Mouse (Mus musculus) small intestine, adult 2 months (tissue): ENCODE data around the gene Ncaph. TPM values are rescaled to one million over a fixed set of nuclear protein-coding genes. Genes with fewer than 3 reads are reported as not detected.
"Not testable (repeated sequence)": the region's sequence is repeated elsewhere in the genome, so short reads cannot be mapped to it uniquely, and the experiment has no call there.

Experiments
- H3K27ac ChIP-seq: fragments of 200-500 bp; 2 replicates; pipeline ENCODE4 v1.5.1; 2012; ENCODE audit warnings: low read depth, low read length, control low read depth, inconsistent platforms; ENCODE audit not compliant: insufficient read depth
- H3K27me3 ChIP-seq: fragments of 200-500 bp; 2 replicates; pipeline ENCODE4 v1.6.1; 2012; ENCODE audit warnings: mild to moderate bottlenecking, moderate library complexity, low read length, inconsistent platforms; ENCODE audit not compliant: control insufficient read depth, insufficient read depth
- H3K36me3 ChIP-seq: fragments of 200-500 bp; 2 replicates; pipeline ENCODE4 v1.6.1; 2012; ENCODE audit warnings: mild to moderate bottlenecking, low read length, control low read depth, inconsistent platforms; ENCODE audit not compliant: control insufficient read depth, insufficient read depth
- H3K4me1 ChIP-seq: fragments of 200-500 bp; 2 replicates; pipeline ENCODE4 v1.6.1; 2012; ENCODE audit warnings: low read length, inconsistent platforms, mixed read lengths; ENCODE audit not compliant: control insufficient read depth, insufficient read depth, insufficient read length
- H3K4me3 ChIP-seq: fragments of 200-500 bp; 2 replicates; pipeline ENCODE4 v1.5.1; 2012; ENCODE audit warnings: low read depth, mild to moderate bottlenecking, control low read depth, inconsistent platforms, low read length, moderate library complexity
- CTCF ChIP-seq: fragments of 200-500 bp; IDR thresholded peaks from 2 replicates; pipeline ENCODE4 v1.5.1; 2012; ENCODE audit warnings: low read depth, mild to moderate bottlenecking, control low read depth, inconsistent platforms, low read length, moderate library complexity, mixed read lengths; ENCODE audit not compliant: insufficient replicate concordance, insufficient read length; ENCODE audit errors: extremely low read depth
- POLR2A ChIP-seq: fragments of 200-500 bp; IDR thresholded peaks from 2 replicates; pipeline ENCODE4 v1.6.1; 2012; ENCODE audit warnings: low read depth, mild to moderate bottlenecking, control low read depth, inconsistent platforms, low read length, moderate library complexity
- WGBS: fragments of 180-500 bp; shearing (Covaris S2); methylation state at CpG from one replicate; pipeline ENCODE4 v1.1.7; 2018; 5-methylcytosine and 5-hydroxymethylcytosine counted together
- polyA plus RNA-seq: library from polyadenylated mRNA; depleted of rRNA; stranded (reverse); fragments of >200 nt; gene quantifications from 2 replicates; pipeline ENCODE4 v1.2.3, GENCODE M21; 2012; rRNA removed

The Ncaph gene
- polyA plus RNA-seq, result 0.86 and 2.2 TPM in 2 replicates

DNA sequence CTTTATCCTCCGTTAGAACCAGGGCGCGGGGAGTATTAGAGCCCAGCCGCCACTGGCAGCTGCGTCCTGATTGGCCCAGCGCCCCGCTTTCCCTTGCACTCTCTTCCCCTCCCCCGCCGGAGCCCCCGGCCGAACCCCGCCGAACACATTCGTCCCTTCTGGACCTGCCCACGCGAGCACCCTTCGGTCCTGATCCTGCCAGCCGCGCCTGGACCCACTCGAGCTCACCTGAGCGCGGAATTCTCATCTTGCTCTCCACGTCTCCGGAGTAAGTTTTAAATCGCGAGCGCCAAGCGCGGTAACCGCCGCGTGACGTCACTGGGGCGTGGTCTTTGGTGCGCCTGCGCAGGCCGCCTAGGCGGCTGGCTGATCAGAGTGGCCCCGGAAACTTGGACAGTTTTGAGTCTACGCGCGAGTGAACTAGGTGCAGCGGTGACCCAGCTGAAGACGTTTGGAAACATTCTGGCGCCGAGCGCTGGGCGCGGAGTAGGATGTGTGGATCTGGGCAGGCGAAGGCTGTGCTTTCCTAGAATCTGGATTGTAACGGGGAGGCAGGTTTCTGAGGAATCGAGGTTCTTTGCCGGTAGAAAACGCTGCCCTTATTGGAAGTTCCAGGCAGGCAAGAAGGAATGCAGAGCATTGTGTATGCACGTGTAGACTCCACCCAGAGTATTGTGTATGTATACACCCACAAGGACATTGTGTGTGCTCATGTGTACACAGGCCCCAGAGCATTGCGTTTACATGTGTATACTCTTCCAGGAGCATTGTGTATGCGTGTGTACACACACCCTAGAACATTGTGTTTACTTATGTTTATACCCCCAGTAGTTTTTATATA lies at the start of gene Ncaph:
Gene Ncaph (minus strand): TSS at position 334 of the 841 bp plus-strand sequence.
- Histone ChIP-seq H3K4me1 (peaks cover 11% of the 10 kb centered on the region; the same call in 1 of the 2 replicates), H3K27ac (peak within 1 kb of the TSS; percentile 88), H3K36me3 (no peaks in the 10 kb centered on the region), H3K27me3 (no peaks in the 10 kb centered on the region), H3K4me3 (peak within 1 kb of the TSS; percentile 91)
- no peak for TF ChIP-seq CTCF
- TF ChIP-seq POLR2A, result peak; percentile 93
- WGBS, result 1% methylated on average over 57 of the region's 57 CpGs

DNA sequence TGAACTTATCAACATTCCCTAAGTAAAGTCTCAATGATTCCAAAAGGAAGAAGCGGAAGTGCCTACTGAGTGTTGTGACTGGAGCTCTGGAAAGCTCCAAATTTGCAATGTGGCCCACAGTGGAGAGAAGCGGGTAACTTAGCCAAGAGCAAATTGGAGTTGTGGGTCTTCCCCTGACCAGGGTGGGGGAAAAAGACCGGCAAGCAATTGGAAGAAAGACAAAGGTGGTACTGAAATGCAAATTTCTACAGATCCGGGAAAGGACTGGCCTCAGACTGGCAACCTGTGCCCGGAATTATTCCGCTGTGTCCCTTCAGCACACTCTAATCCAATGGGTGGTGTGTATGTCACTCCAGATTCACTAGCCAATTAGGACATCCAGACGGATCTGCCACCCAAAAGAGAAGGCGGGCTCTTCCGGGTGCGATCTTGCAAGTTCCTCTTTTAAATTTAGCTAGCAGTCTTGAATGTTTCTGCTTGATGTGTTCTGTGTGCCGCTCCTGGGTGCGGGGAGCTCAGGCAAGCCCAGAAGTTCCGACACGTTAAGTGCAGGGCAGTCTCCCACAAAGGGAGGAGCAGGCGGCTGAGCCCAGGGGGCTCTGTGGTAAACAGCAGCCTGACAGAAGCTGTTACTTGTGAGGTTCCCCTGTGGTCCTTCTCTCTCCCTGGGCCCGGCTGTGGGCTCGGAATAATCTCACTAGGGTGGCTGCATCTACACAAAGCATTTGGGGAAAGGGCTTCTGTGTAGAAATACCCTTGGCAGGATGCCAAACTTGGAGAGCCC lies 49.0 kb upstream of the Ncaph start:
- TF ChIP-seq CTCF (no peak), POLR2A (peak; percentile 41; the same call in 1 of the 2 replicates)
- Histone ChIP-seq H3K4me1 (no peaks in the 10 kb centered on the region), H3K27ac (peak overlapping the region; percentile 54), H3K4me3 (peak overlapping the region; percentile 87), H3K27me3 (no peaks in the 10 kb centered on the region), H3K36me3 (no peaks in the 10 kb centered on the region)
- WGBS, result 3% methylated on average over 17 of the region's 17 CpGs

DNA sequence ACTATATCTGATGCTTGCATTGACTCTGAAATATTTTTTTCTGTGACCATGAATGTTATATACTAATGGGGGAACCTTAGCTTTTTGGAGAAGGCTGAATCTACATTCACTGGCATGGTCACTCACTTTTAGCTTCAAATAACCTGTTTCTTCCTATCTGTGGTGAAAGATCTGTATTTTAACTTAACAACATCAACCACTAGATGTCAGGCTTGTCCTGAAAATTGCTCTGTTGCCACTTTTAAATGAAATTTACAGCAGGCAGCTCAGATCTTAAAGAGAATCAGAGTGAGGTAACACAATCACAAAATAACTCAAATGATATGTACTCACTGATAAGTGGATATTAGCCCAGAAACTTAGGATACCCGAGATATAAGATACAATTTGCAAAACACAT lies 32.5 kb upstream of the Ncaph start:
- 6% methylated on average over 1 of the region's 1 CpGs for WGBS
- not testable (repeated sequence) for H3K4me3 ChIP-seq, H3K4me1 ChIP-seq, H3K27ac ChIP-seq, H3K36me3 ChIP-seq, H3K27me3 ChIP-seq

DNA sequence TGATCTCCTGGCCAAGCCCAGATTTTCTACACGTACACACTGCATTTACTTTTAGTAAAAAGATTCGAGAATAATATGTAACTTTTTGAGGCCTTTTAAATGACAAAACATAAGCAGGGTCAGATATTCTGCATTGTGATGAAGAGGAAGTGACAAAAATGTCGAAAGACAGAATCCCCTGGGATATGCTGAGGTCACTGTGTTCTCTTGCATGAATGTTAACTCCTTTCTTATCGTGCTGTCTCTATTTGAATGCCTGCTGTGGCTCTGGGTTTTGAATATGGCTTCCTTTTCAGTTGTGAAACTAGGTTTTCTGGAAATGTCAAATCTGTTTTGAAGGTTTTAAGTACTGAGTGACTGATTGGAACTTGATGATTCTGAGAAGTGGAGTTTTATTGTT lies 31.9 kb upstream of the Ncaph start:
- no peaks in the 10 kb centered on the region for H3K27me3 ChIP-seq
- H3K4me3 ChIP-seq, result no peak overlapping the region
- no peak for TF ChIP-seq CTCF
- no peak for TF ChIP-seq POLR2A
- no peak overlapping the region for H3K27ac ChIP-seq
- H3K36me3 ChIP-seq, result no peaks in the 10 kb centered on the region
- no peaks in the 10 kb centered on the region for H3K4me1 ChIP-seq
- 56% methylated on average over 4 of the region's 4 CpGs for WGBS

DNA sequence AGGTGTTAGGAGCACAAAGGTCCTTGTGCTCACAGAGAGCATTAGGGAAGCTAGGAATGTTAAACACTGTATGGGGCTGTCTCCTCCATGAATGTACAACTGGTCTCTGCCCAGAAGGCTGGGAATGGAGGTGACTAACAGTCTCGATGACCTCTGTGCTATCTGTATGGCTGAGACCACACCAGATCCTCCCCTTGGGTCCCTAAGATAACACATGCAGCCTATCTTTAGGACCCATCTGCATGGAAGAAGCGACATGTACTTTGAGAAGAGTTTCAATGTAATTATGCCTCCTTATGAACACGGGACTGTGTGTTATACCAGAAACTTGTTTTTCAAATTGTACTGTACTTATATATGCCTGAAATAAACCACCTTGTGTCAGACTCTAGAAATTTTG lies 11.9 kb upstream of the Ncaph start:
- Histone ChIP-seq H3K36me3 (no peaks in the 10 kb centered on the region; the same call in 1 of the 2 replicates), H3K27ac (no peak overlapping the region), H3K4me1 (peaks cover 9% of the 10 kb centered on the region; the same call in 1 of the 2 replicates), H3K27me3 (no peaks in the 10 kb centered on the region), H3K4me3 (no peak overlapping the region)
- WGBS, result 77% methylated on average over 3 of the region's 3 CpGs
- no peak for TF ChIP-seq POLR2A
- TF ChIP-seq CTCF, result no peak

DNA sequence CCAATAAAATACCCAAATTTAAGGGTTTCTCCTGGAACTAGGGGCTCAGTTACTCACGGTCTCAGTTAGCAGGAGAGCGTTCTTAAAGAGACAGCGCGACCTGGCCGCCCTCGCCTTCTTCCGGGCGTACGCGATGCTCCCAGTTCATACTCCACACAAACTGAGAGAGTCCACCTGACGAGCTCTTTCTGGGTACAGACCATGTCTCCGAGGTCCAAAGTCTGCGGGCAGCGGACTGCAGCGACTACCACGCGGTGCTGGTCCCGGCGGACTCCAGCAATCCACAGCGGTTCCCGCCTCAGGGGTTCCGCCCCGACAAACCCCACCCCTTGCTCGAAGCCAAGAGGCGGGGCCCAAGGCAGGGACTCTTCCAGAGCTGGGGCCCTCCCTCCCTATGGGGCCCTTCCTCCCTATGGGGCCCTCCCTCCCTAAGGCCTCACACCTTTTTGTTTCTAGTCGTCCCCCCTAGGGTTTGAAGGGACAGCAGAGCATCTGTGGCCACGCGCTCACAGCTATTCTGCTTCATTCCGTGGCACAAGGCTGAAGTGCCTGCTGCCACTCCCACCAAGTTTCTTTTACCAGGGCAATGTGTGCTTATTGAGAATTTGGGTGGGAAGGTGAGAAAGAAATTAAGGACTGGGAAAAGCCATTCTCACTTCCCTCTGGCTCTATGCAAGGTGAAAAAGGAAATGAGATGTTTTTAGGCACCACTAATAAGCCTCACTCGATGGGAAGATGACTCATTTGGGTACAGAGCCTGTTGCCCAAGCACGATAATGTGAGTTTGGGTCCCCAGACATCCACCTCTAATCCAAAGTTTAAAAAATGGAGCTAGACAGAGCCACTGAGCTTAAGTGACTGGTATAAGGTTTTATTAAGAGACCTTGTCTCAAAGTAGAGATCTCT lies 9.7 kb upstream of the Ncaph start, which contains the start of gene Itpripl1:
Gene Itpripl1 (minus strand): TSS at position 285 of the 906 bp plus-strand sequence.
- H3K4me3 ChIP-seq, result peak within 1 kb of the TSS; percentile 71
- no peaks in the 10 kb centered on the region for H3K27me3 ChIP-seq
- H3K4me1 ChIP-seq, result peaks cover 9% of the 10 kb centered on the region; the same call in 1 of the 2 replicates
- TF ChIP-seq POLR2A (peak; percentile 38), CTCF (no peak)
- H3K27ac ChIP-seq, result 0 out of 2 replicates have a peak within 1 kb of the TSS, but pooled peaks have one; percentile 15
- 4% methylated on average over 31 of the region's 31 CpGs for WGBS
- peaks cover 1% of the 10 kb centered on the region; the same call in 1 of the 2 replicates for H3K36me3 ChIP-seq
